Mouse (Mus musculus) bone marrow macrophage, adult 2 months (primary cell): Measurements from ENCODE around the gene C1galt1. TPM values are rescaled to one million over a fixed set of nuclear protein-coding genes. Genes with fewer than 3 reads are reported as not detected.

Experiments
- H3K27ac ChIP-seq: 2 replicates; pipeline ENCODE4 v1.5.1; 2012; ENCODE audit warnings: low read depth, low read length; ENCODE audit not compliant: insufficient read depth
- H3K4me1 ChIP-seq: 2 replicates; pipeline ENCODE4 v1.6.1; 2012; ENCODE audit warnings: low read length; ENCODE audit not compliant: control insufficient read depth, insufficient read depth
- H3K4me3 ChIP-seq: 2 replicates; pipeline ENCODE4 v1.5.1; 2012; ENCODE audit warnings: mild to moderate bottlenecking, low read length, moderate library complexity; ENCODE audit not compliant: insufficient read depth
- CTCF ChIP-seq: IDR thresholded peaks from 2 replicates; pipeline ENCODE4 v1.5.1; 2012; ENCODE audit warnings: low read depth, mild to moderate bottlenecking, low read length, moderate library complexity
- POLR2A ChIP-seq: IDR thresholded peaks from 2 replicates; pipeline ENCODE4 v1.6.1; 2012; ENCODE audit warnings: mild to moderate bottlenecking, low read depth, low read length, borderline replicate concordance
- polyA plus RNA-seq: library from polyadenylated mRNA; stranded (reverse); fragments of >200 nt; gene quantifications from 2 replicates; pipeline ENCODE4 v1.2.4, GENCODE M21; 2012; ENCODE audit not compliant: missing spikeins, insufficient read depth, insufficient read length

The C1galt1 gene
- polyA plus RNA-seq, 1 experiment, result 14.2 TPM

- no peak for TF ChIP-seq CTCF
- no peak for TF ChIP-seq POLR2A
- H3K4me3 ChIP-seq, result no peak overlapping the region
- no peak overlapping the region for H3K27ac ChIP-seq
- peaks cover 3% of the 10 kb centered on the region; the same call in 1 of the 2 replicates for H3K4me1 ChIP-seq
Observed at GRCm38 (mm10) chr6:7858586-7858985, 13.9 kb downstream of the C1galt1 start.

- no peak for TF ChIP-seq CTCF
- TF ChIP-seq POLR2A, result no peak
- Histone ChIP-seq H3K4me1 (peaks cover 3% of the 10 kb centered on the region; the same call in 1 of the 2 replicates), H3K4me3 (no peak overlapping the region), H3K27ac (no peak overlapping the region)
Observed at GRCm38 (mm10) chr6:7859161-7859560, 14.5 kb downstream of the C1galt1 start.

GRCm38 (mm10) chr6:7861033-7861432 lies 16.4 kb downstream of the C1galt1 start:
- no peak overlapping the region for H3K4me3 ChIP-seq
- H3K27ac ChIP-seq, result no peak overlapping the region
- TF ChIP-seq POLR2A (no peak), CTCF (no peak)
- H3K4me1 ChIP-seq, result peaks cover 2% of the 10 kb centered on the region; the same call in 1 of the 2 replicates

GRCm38 (mm10) chr6:7863354-7863753 lies 18.7 kb downstream of the C1galt1 start:
- no peak for TF ChIP-seq CTCF
- TF ChIP-seq POLR2A, result no peak
- Histone ChIP-seq H3K27ac (no peak overlapping the region), H3K4me1 (no peaks in the 10 kb centered on the region), H3K4me3 (no peak overlapping the region)

GRCm38 (mm10) chr6:7876836-7877235 lies 32.2 kb downstream of the C1galt1 start:
- Histone ChIP-seq H3K4me1 (no peaks in the 10 kb centered on the region), H3K4me3 (no peak overlapping the region), H3K27ac (no peak overlapping the region)
- no peak for TF ChIP-seq CTCF
- no peak for TF ChIP-seq POLR2A

- no peak for TF ChIP-seq POLR2A
- TF ChIP-seq CTCF, result no peak
- Histone ChIP-seq H3K4me1 (no peaks in the 10 kb centered on the region), H3K4me3 (no peak overlapping the region), H3K27ac (no peak overlapping the region)
Observed at GRCm38 (mm10) chr6:7881595-7882128, 37.0 kb downstream of the C1galt1 start.

GRCm38 (mm10) chr6:7882520-7882919 lies 37.9 kb downstream of the C1galt1 start:
- no peak overlapping the region for H3K27ac ChIP-seq
- TF ChIP-seq POLR2A (no peak), CTCF (no peak)
- H3K4me3 ChIP-seq, result no peak overlapping the region
- no peaks in the 10 kb centered on the region for H3K4me1 ChIP-seq

- TF ChIP-seq POLR2A (no peak), CTCF (no peak)
- Histone ChIP-seq H3K4me1 (no peaks in the 10 kb centered on the region), H3K27ac (no peak overlapping the region), H3K4me3 (no peak overlapping the region)
Observed at GRCm38 (mm10) chr6:7885994-7886684, 41.5 kb downstream of the C1galt1 start.

- TF ChIP-seq POLR2A (no peak), CTCF (no peak)
- H3K4me1 ChIP-seq, result no peaks in the 10 kb centered on the region
- H3K27ac ChIP-seq, result no peak overlapping the region
- no peak overlapping the region for H3K4me3 ChIP-seq
Observed at GRCm38 (mm10) chr6:7886685-7887004, 42.0 kb downstream of the C1galt1 start.

GRCm38 (mm10) chr6:7896339-7896738 lies 51.7 kb downstream of the C1galt1 start:
- TF ChIP-seq POLR2A, result no peak
- no peak for TF ChIP-seq CTCF
- H3K4me1 ChIP-seq, result no peaks in the 10 kb centered on the region
- no peak overlapping the region for H3K4me3 ChIP-seq
- H3K27ac ChIP-seq, result no peak overlapping the region
